In the genomic region with DNA sequence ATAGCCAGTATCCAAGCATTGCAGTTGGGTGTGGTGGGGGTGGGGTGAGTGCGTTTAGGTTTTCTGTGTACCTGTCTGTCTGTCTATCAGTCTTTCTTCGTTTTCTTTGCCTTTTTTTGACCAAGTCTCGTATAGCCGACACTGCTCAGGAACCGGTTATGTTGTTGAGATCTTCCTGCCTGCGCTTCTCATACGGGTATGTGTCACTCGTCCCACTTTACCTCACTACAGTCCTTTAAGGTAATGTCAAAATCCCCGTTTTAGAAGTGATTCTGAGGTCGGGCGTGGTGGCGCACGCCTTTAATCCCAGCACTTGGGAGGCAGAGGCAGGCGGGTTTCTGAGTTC, we compare ENCODE assay signal across 8 mouse cellular contexts. TPM values are rescaled to one million over a fixed set of nuclear protein-coding genes. Genes with fewer than 3 reads are reported as not detected.
DNase-seq lines count a peak whose midpoint lies in the region; ATAC-seq and TF ChIP-seq lines count a peak whose summit lies in the region.

No protein-coding gene starts in this region.

- peak overlapping the region; percentile 40 for H3ac ChIP-seq in C2C12 (ENCODE audit: control insufficient read depth, insufficient read length, low read depth)

- no peak overlapping the region for H3K27ac ChIP-seq in forebrain, embryonic 13.5 days
- no peak overlapping the region for H3K27ac ChIP-seq in liver, embryonic 13.5 days

- DNase-seq in frontal cortex, adult 2 months (ENCODE audit: extremely low spot score in 1 of 2, low spot score in 1 of 2) = no peak
- DNase-seq in liver, embryonic 13.5 days = no peak
- no peak for DNase-seq in testis, postnatal 10 days (ENCODE audit: low spot score)
- DNase-seq in gastrocnemius, postnatal 14 days = no peak
- no peak for DNase-seq in ovary, postnatal 10 days (ENCODE audit: low spot score)

- no peaks in the 10 kb centered on the region for H3K36me3 ChIP-seq in C2C12 (ENCODE audit: control insufficient read depth, insufficient read depth)
- no peaks in the 10 kb centered on the region for H3K36me3 ChIP-seq in forebrain, embryonic 13.5 days (ENCODE audit: poor library complexity, severe bottlenecking)
- no peaks in the 10 kb centered on the region for H3K36me3 ChIP-seq in liver, embryonic 13.5 days

- WGBS in forebrain, embryonic 13.5 days = 12% methylated on average over 14 of the region's 14 CpGs
- WGBS in liver, embryonic 13.5 days (ENCODE audit: insufficient replicate concordance) = 10% methylated on average over 14 of the region's 14 CpGs

- peak overlapping the region; percentile 59 for H3K9ac ChIP-seq in forebrain, embryonic 13.5 days
- H3K9ac ChIP-seq in liver, embryonic 13.5 days = peak overlapping the region; percentile 51; the same call in 1 of the 2 replicates

- H3K27me3 ChIP-seq in C2C12 (ENCODE audit: control insufficient read depth, insufficient read depth, insufficient read length) = no peaks in the 10 kb centered on the region
- H3K27me3 ChIP-seq in forebrain, embryonic 13.5 days = no peaks in the 10 kb centered on the region
- H3K27me3 ChIP-seq in liver, embryonic 13.5 days = no peaks in the 10 kb centered on the region

- H3K9me3 ChIP-seq in forebrain, embryonic 13.5 days (replicated peaks) = no peaks in the 10 kb centered on the region
- no peaks in the 10 kb centered on the region for H3K9me3 ChIP-seq in liver, embryonic 13.5 days (replicated peaks)

- peak overlapping the region; percentile 61 for H3K4me3 ChIP-seq in C2C12 (ENCODE audit: insufficient read depth, poor library complexity, severe bottlenecking)
- peak overlapping the region; percentile 54 for H3K4me3 ChIP-seq in forebrain, embryonic 13.5 days
- peak overlapping the region; percentile 79 for H3K4me3 ChIP-seq in liver, embryonic 13.5 days (replicated peaks)

- peaks cover 7% of the 10 kb centered on the region for H3K4me1 ChIP-seq in forebrain, embryonic 13.5 days
- H3K4me1 ChIP-seq in liver, embryonic 13.5 days (replicated peaks) = peaks cover 20% of the 10 kb centered on the region

- no peak for TF ChIP-seq CTCF in C2C12 (IDR thresholded peaks at IDR 0.05; ENCODE audit: control insufficient read depth, insufficient read depth, insufficient read length)

- peak; percentile 64 for ATAC-seq in frontal cortex, adult (ENCODE audit: low TSS enrichment)
- ATAC-seq in forebrain, embryonic 13.5 days = no peak; the same call in 1 of the 2 replicates
- ATAC-seq in liver, embryonic 13.5 days (ENCODE audit: low read depth) = no peak

- no peaks in the 10 kb centered on the region for H3K79me2 ChIP-seq in C2C12 (ENCODE audit: control insufficient read depth, insufficient read depth)

- H3K4me2 ChIP-seq in forebrain, embryonic 13.5 days = peak overlapping the region; percentile 73
- H3K4me2 ChIP-seq in liver, embryonic 13.5 days = peak overlapping the region; percentile 87

- intact Hi-C loops in gastrocnemius, postnatal 14 days (cut with DNase I; ENCODE audit: low total_unique reads) = no loop called here

- peaks cover 2% of the 10 kb centered on the region for H3K79me3 ChIP-seq in C2C12 (ENCODE audit: low read depth)

TF ChIP-seq in C2C12, 6 proteins besides CTCF, POLR2A, EP300 and RAD21:
- TF ChIP-seq CEBPB (IDR thresholded peaks at IDR 0.05; ENCODE audit: low read depth) (no peak), FOSL1 (IDR thresholded peaks at IDR 0.05; ENCODE audit: insufficient read depth, low read length, poor library complexity, severe bottlenecking) (no peak), MYOG (IDR thresholded peaks at IDR 0.05; ENCODE audit: control insufficient read depth, extremely low read depth, insufficient read length) (no peak), USF1 (IDR thresholded peaks at IDR 0.05; ENCODE audit: low read depth) (no peak), MYOD1 (IDR thresholded peaks at IDR 0.05; ENCODE audit: control insufficient read depth, insufficient read length, low read depth) (no peak), MAX (IDR thresholded peaks at IDR 0.05) (no peak)
TF ChIP-seq in C2C12: peak in this region for 0.

RNA-seq across cellular contexts. Expression of gene Ccdc28a, which starts 0.6 kb away (rescaled TPM):
- 65.4 and 67.0 TPM in 2 replicates for polyA plus RNA-seq in frontal cortex, adult 2 months (2012; rRNA removed)
- polyA plus RNA-seq in C2C12 (2012; fragmentation: generic; extraction: Trizol) = 3.1 TPM
- 6.8 and 7.2 TPM in 2 replicates for polyA plus RNA-seq in forebrain, embryonic 13.5 days (2015; fragmentation: Nextera tagmentation; extraction: Ambion mirVana)
- polyA plus RNA-seq in liver, embryonic 13.5 days (2015; fragmentation: Nextera tagmentation; extraction: Ambion mirVana) = 5.8 and 7.8 TPM in 2 replicates
- 1 to 10 TPM; 4.5 to 7.0 TPM for total RNA-seq in gastrocnemius, postnatal 14 days (2021)

RNA-seq across cellular contexts. Expression of gene Ect2l, which starts 24.7 kb away (rescaled TPM):
- 0.42 and 0.46 TPM in 2 replicates for polyA plus RNA-seq in frontal cortex, adult 2 months (2012; rRNA removed)
- polyA plus RNA-seq in C2C12 (2012; fragmentation: generic; extraction: Trizol) = 0.06 TPM
- 0.58 TPM in 1 of 2 replicates, not detected in the other for polyA plus RNA-seq in forebrain, embryonic 13.5 days (2015; fragmentation: Nextera tagmentation; extraction: Ambion mirVana)
- 0.19 and 0.23 TPM in 2 replicates for polyA plus RNA-seq in liver, embryonic 13.5 days (2015; fragmentation: Nextera tagmentation; extraction: Ambion mirVana)
- under 1 TPM in 1 of 2 experiments, not detected in 1; 0.23 TPM for total RNA-seq in gastrocnemius, postnatal 14 days (2021)
